Mouse (Mus musculus) heart, embryonic 12.5 days (tissue): ENCODE measurements around the gene Rpl4. TPM values are rescaled to one million over a fixed set of nuclear protein-coding genes. Genes with fewer than 3 reads are reported as not detected.

Experiments
- ATAC-seq: fragments of 200-750 bp; cut with Nextera tagmentation; 2 replicates; pipeline ENCODE4 v1.8.0; 2017; ENCODE audit warnings: moderate TSS enrichment, moderate library complexity; ENCODE audit not compliant: insufficient number of reproducible peaks, low FRiP score
- H3K27ac ChIP-seq: fragments of 300-500 bp; sonication (generic); 2 replicates; pipeline ENCODE4 v1.5.1; 2016; ENCODE audit warnings: mild to moderate bottlenecking, moderate library complexity; ENCODE audit not compliant: poor library complexity, severe bottlenecking
- H3K27me3 ChIP-seq: fragments of 300-500 bp; sonication (generic); replicated peaks from 2 replicates; pipeline ENCODE4 v1.6.1; 2016; ENCODE audit warnings: mild to moderate bottlenecking, moderate library complexity
- H3K36me3 ChIP-seq: fragments of 300-500 bp; sonication (generic); 2 replicates; pipeline ENCODE4 v1.6.1; 2016; ENCODE audit warnings: mild to moderate bottlenecking, moderate library complexity
- H3K4me1 ChIP-seq: fragments of 300-500 bp; sonication (generic); replicated peaks from 2 replicates; pipeline ENCODE4 v1.6.1; 2016; ENCODE audit warnings: mild to moderate bottlenecking
- H3K4me2 ChIP-seq: fragments of 300-500 bp; sonication (generic); 2 replicates; pipeline ENCODE4 v1.6.1; 2016; ENCODE audit warnings: mild to moderate bottlenecking, moderate library complexity
- H3K4me3 ChIP-seq: fragments of 300-500 bp; sonication (generic); 2 replicates; pipeline ENCODE4 v1.5.1; 2016; ENCODE audit warnings: mild to moderate bottlenecking
- H3K9ac ChIP-seq: fragments of 300-500 bp; sonication (generic); 2 replicates; pipeline ENCODE4 v1.6.1; 2016; ENCODE audit warnings: mild to moderate bottlenecking, moderate library complexity
- H3K9me3 ChIP-seq: fragments of 300-500 bp; sonication (generic); replicated peaks from 2 replicates; pipeline ENCODE4 v1.6.1; 2016; ENCODE audit warnings: mild to moderate bottlenecking, moderate library complexity
- WGBS: fragments of 180-500 bp; shearing (Covaris S2); methylation state at CpG from one replicate; pipeline ENCODE4 v1.1.7; 2016; 5-methylcytosine and 5-hydroxymethylcytosine counted together
- microRNA-seq: library from miRNA; unstranded; fragments of <30 nt; microRNA quantifications from one replicate; pipeline ENCODE4, GENCODE M21; 2017
- polyA plus RNA-seq: library from polyadenylated mRNA; unstranded; fragments of >200 nt; fragmentation: Nextera tagmentation; extraction: Ambion mirVana; gene quantifications from 2 replicates; pipeline ENCODE4 v1.2.1, GENCODE M21; 2016

Rpl4 gene
- polyA plus RNA-seq, 1 experiment from 2014 or later, result 801 TPM

GRCm38 (mm10) chr9:64219772-64220420, 46.7 kb downstream of the Rpl4 start:
- no peak overlapping the region for H3K9ac ChIP-seq
- 85% methylated on average over 10 of the region's 10 CpGs for WGBS
- no peak overlapping the region for H3K27ac ChIP-seq

GRCm38 (mm10) chr9:64220603-64221002, 47.4 kb downstream of the Rpl4 start:
- Histone ChIP-seq H3K4me1 (peaks cover 32% of the 10 kb centered on the region), H3K36me3 (no peaks in the 10 kb centered on the region), H3K9ac (no peak overlapping the region), H3K4me2 (no peak overlapping the region), H3K9me3 (no peaks in the 10 kb centered on the region), H3K4me3 (no peak overlapping the region), H3K27ac (no peak overlapping the region), H3K27me3 (no peaks in the 10 kb centered on the region)
- no peak for ATAC-seq
- 56% methylated on average over 1 of the region's 1 CpGs for WGBS

More at GRCm38 (mm10) chr9:64219772-64220420, 46.7 kb downstream of the Rpl4 start:
- no peaks in the 10 kb centered on the region for H3K9me3 ChIP-seq
- no peak for ATAC-seq
- no peak overlapping the region for H3K4me3 ChIP-seq
- H3K36me3 ChIP-seq, result no peaks in the 10 kb centered on the region
- H3K4me1 ChIP-seq, result peaks cover 30% of the 10 kb centered on the region
- H3K27me3 ChIP-seq, result no peaks in the 10 kb centered on the region
- no peak overlapping the region for H3K4me2 ChIP-seq

GRCm38 (mm10) chr9:64221480-64221879, 48.3 kb downstream of the Rpl4 start:
- no peaks in the 10 kb centered on the region for H3K27me3 ChIP-seq
- H3K36me3 ChIP-seq, result no peaks in the 10 kb centered on the region
- H3K4me1 ChIP-seq, result peaks cover 36% of the 10 kb centered on the region
- ATAC-seq, result no peak
- H3K9me3 ChIP-seq, result no peaks in the 10 kb centered on the region
- WGBS, result 89% methylated on average over 4 of the region's 4 CpGs
- no peak overlapping the region for H3K27ac ChIP-seq
- H3K9ac ChIP-seq, result no peak overlapping the region
- H3K4me3 ChIP-seq, result no peak overlapping the region
- H3K4me2 ChIP-seq, result no peak overlapping the region

GRCm38 (mm10) chr9:64222098-64222497, 48.9 kb downstream of the Rpl4 start:
- Histone ChIP-seq H3K4me2 (no peak overlapping the region), H3K9me3 (no peaks in the 10 kb centered on the region), H3K9ac (no peak overlapping the region), H3K36me3 (no peaks in the 10 kb centered on the region), H3K4me3 (no peak overlapping the region), H3K27ac (no peak overlapping the region), H3K27me3 (no peaks in the 10 kb centered on the region), H3K4me1 (peaks cover 36% of the 10 kb centered on the region)
- ATAC-seq, result no peak
- 70% methylated on average over 2 of the region's 2 CpGs for WGBS

- Histone ChIP-seq H3K27ac (no peak overlapping the region), H3K4me1 (peaks cover 37% of the 10 kb centered on the region), H3K9me3 (no peaks in the 10 kb centered on the region), H3K4me3 (no peak overlapping the region), H3K27me3 (no peaks in the 10 kb centered on the region), H3K9ac (no peak overlapping the region), H3K36me3 (no peaks in the 10 kb centered on the region), H3K4me2 (no peak overlapping the region)
- ATAC-seq, result no peak
Observed at GRCm38 (mm10) chr9:64225805-64226204, 52.6 kb downstream of the Rpl4 start.

GRCm38 (mm10) chr9:64227736-64228135, 54.6 kb downstream of the Rpl4 start:
- Histone ChIP-seq H3K4me2 (no peak overlapping the region), H3K4me3 (no peak overlapping the region), H3K36me3 (no peaks in the 10 kb centered on the region), H3K9me3 (no peaks in the 10 kb centered on the region), H3K27ac (no peak overlapping the region), H3K9ac (no peak overlapping the region), H3K27me3 (no peaks in the 10 kb centered on the region), H3K4me1 (peaks cover 56% of the 10 kb centered on the region)
- WGBS, result 56% methylated on average over 12 of the region's 12 CpGs
- no peak for ATAC-seq

Small RNAs within 50 kb of the gene (microRNA-seq; reads per million reads assigned to microRNA genes)
- not detected for gene Gm24106

Other genes with a start within 250 kb of the Rpl4 start
- gene Smad6, start 151.3 kb upstream of the Rpl4 start, polyA plus RNA-seq, result 56.2 and 62.8 TPM in 2 replicates
- 0.14 TPM in 1 of 2 replicates, not detected in the other for gene Lctl, start 56.2 kb upstream of the Rpl4 start, polyA plus RNA-seq
- 28.0 and 28.6 TPM in 2 replicates for gene Zwilch, start 271 bp upstream of the Rpl4 start, polyA plus RNA-seq
- gene Snapc5, start 5.9 kb downstream of the Rpl4 start, polyA plus RNA-seq, result 21.9 and 23.0 TPM in 2 replicates
- gene Uchl4, start 61.8 kb downstream of the Rpl4 start, polyA plus RNA-seq, result 2.7 and 2.8 TPM in 2 replicates
- gene Map2k1, start 80.3 kb downstream of the Rpl4 start, polyA plus RNA-seq, result 99.7 and 100 TPM in 2 replicates
- gene Tipin, start 108.2 kb downstream of the Rpl4 start, polyA plus RNA-seq, result 130 and 133 TPM in 2 replicates
- gene Dis3l, start 167.9 kb downstream of the Rpl4 start, polyA plus RNA-seq, result 21.2 and 24.3 TPM in 2 replicates
- gene Megf11, start 212.3 kb downstream of the Rpl4 start, polyA plus RNA-seq, result 0.37 and 0.65 TPM in 2 replicates